Mouse (Mus musculus) adipocyte (in vitro differentiated cells): ENCODE results near the gene Tmem132b.

Experiments
- DNase-seq: peaks from one replicate; pipeline ENCODE4 v3.0.0-alpha.2; 2016; ENCODE audit warnings: low spot score

The Tmem132b gene

DNA sequence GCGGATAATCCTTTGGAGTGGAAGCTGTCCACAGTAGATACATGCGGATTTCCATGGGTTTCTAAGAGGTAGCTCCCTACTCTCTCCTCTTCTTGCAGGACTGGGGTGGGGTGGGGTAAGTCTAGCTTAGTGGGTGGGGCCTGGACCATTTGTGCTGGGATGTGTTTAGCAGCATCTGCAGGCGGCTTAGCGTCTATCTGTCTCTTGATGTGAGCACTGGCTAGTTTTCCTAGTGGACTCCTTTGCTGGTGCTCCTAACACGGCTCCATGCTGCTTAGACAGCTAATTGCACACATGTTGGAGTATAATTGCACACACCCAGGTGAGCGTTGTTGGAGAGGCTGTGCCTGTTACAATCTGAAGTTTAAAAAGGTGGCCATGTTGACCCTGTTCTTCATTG lies 149.3 kb downstream of the Tmem132b start:
- DNase-seq = no peak

GRCm38 (mm10) chr5:125683491-125683890 lies 151.9 kb downstream of the Tmem132b start:
- DNase-seq = no peak

DNA sequence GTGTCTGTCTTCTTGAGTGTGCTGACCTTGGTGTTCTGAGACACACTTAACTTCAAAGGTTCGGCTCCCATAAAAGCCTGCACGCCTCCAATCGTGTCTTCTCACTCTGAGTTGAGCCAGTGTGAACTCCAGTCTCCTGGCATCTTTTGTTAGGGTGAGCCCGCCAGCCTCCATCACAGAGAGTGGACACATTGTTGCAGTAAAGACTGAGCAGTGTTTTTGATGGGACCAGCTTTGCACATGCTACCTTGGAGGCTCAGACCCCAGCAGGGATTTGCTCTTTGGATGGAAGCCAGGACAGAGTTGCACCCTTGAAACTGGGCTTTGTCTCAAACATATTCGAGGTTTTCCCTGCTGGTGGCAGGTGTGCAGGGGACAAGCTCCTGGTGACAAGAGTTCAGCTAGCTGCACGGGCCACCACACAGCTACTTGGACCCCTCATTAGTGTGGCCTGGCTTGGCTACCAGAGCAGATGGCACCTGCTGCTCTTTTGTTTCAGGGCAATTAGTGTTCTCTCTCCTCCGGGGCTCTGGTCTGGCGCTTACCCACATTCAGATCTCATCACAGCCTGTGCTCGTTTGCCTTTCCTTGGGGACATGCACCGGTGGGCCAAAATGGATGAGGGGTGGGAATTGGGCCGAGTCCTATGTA lies 154.2 kb downstream of the Tmem132b start:
- DNase-seq = no peak

GRCm38 (mm10) chr5:125692538-125692937 lies 161.0 kb downstream of the Tmem132b start:
- no peak for DNase-seq

DNA sequence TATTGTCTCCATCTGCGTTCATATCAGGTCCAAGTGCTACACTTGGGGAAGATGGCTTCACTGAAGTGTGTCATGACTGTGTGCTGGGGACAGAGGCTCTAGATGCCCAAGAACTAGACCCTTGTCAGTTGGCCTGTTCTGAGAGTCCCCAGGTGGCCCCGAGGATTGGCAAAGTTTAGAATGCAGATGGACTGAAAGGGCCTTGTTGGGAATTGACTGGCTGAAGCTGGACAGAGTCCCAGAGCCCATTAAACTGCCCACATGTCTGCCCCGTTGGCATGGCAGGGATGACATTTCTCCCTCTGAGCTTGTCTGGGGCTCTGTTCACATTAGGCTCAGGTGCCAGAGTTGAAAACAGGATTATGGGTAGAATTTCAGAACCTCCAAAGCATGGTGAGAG lies 167.8 kb downstream of the Tmem132b start:
- DNase-seq = no peak

- DNase-seq = no peak
Observed at GRCm38 (mm10) chr5:125700234-125700633, 168.7 kb downstream of the Tmem132b start.

GRCm38 (mm10) chr5:125705379-125705778 lies 173.8 kb downstream of the Tmem132b start:
- no peak for DNase-seq

DNA sequence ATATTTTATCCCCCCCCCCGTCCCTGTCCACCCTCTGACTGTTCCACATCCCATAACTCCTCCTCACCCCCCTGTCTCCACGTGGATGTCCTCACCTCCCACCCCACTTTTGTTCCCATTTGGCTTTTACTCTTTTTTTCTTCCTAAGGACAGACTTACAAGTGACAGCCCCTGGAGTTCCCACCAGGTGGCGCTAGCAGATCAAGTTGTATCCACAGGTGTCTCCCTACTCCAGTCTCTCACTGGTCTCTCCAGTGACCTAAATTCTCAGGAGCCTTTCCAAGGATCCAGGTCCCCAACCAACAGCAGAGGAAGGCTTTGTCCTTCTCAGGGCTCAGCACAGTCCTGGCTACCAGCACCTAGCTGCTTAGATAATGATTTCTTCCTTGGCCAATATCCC lies 177.6 kb downstream of the Tmem132b start:
- DNase-seq = peak; percentile 13

DNA sequence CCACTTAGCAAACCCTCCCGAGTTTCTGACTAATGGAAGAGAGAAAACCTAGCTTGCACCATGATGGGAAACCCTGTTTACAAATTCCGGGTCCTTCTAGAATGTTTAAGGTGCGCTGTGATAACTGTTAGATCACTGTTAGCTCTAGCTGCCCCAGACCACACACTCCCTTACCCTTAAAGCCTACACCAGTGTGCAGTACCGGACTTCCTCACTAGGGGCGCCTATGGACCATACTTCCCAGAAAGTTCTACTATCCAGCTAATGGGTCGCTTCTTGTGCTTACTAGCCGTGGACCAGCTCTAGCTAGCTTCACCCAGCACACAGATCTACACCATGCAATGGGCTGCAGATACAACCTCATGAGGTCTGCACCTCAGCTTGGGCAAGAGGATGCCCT lies 195.2 kb downstream of the Tmem132b start:
- no peak for DNase-seq

DNA sequence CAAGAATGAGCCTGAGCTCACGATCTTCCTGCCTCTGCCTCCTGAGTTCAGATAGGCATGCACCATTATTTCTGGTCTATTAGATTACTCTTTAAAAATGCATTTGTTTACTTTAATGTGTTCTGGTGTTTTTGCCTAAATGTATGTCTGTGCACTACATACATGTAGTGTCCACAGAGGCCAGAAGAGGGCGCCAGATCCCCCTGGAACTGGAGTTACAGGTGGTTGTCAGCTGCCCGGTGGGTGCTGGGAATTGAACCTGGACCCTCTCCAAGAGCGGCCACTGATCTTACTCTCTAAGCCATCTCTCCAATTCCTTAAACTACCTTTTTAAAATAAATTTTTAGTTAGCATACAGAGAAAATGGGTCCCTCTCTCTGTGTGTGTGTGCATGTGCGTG lies 195.9 kb downstream of the Tmem132b start:
- no peak for DNase-seq

GRCm38 (mm10) chr5:125727936-125728335 lies 196.4 kb downstream of the Tmem132b start:
- no peak for DNase-seq

- DNase-seq = no peak
Observed at GRCm38 (mm10) chr5:125728521-125728920, 196.9 kb downstream of the Tmem132b start.

DNA sequence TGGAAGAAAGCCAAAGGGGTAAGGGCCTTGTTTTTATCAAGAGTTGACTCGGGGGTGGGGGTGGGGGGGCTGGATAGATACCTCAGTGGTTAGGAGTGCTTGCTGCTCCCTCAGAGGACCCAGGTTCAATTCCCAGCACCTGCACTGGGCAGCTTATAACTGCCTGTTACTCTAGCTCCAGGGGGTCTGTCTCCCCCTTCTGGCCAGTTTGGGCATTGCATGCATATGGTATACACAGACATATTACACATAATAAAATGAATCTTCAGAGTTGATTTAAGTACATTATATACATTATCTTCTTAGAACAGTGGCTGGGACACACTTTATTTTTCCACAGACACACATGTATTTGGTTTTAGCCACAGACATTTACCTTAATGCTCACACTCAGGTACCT lies 202.2 kb downstream of the Tmem132b start:
- DNase-seq = no peak

- DNase-seq = no peak
Observed at GRCm38 (mm10) chr5:125737105-125737504, 205.5 kb downstream of the Tmem132b start.

- DNase-seq = no peak
Observed at GRCm38 (mm10) chr5:125743503-125743902, 211.9 kb downstream of the Tmem132b start.

GRCm38 (mm10) chr5:125745727-125746126 lies 214.2 kb downstream of the Tmem132b start:
- DNase-seq = peak; percentile 2

DNA sequence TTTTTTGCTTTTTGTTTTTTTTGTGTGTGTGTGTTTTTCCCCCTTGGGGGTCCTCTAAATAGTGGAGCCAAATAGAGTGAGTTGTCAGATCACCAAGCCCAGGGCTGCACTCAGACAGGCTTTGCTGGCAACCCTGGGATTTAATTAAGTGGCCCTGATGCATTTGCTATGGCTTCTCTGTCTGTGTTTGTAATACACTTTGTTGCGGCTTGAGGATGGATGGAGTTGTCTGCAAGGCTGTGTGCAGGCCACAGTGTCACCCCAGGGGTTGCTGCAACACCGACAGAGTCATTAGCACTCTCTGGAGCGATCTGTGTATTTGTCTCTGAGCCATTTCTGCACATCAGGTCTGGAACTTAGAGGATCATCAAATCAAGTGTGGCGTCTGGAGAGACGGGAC lies 219.9 kb downstream of the Tmem132b start:
- no peak for DNase-seq

DNA sequence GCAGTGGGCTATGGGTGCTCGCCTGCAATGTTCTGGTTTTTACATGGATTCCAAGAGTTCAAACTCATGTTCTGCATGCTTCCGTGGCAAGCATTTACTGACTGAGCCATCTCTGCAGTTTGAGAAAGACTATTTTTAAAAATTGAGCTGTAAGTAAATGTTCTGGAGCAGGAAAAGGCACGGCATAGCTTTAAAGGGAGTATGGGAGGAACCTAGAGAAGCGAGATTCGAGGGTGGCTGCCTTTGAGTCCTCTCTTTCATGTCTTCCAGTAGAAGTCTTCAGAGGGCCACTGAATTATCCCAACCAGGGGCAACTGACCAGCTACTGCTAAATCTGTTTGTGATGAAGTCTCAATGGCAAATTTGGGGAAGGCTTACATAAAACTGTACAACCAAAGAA lies 221.0 kb downstream of the Tmem132b start:
- no peak for DNase-seq

DNA sequence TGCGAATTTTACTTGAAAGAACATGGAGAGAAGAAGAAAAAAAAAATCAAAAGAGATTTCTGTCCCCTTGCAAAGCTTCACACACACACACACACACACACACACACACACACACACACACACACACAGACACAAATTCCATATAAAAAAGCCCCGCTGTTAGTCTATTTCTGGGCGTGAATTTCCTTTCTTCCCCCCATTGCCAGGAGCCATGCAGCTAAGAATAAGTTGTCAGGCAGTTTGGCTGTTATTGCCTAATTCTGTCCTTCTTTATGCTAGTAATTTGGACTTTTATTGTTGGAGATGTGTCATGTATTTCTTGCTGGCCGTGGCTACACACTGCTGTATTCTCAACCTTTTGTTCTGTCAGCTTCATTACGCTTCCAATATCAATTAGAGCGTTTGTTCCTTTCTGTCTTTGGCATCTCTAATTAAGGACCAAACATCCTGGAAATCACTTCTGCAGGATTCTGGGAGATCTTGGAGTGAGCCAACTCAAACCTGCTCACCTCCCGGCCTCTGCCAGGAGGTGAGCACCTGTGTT lies 225.5 kb downstream of the Tmem132b start:
- DNase-seq = no peak

- DNase-seq = no peak
Observed at GRCm38 (mm10) chr5:125758506-125758905, 226.9 kb downstream of the Tmem132b start.

DNA sequence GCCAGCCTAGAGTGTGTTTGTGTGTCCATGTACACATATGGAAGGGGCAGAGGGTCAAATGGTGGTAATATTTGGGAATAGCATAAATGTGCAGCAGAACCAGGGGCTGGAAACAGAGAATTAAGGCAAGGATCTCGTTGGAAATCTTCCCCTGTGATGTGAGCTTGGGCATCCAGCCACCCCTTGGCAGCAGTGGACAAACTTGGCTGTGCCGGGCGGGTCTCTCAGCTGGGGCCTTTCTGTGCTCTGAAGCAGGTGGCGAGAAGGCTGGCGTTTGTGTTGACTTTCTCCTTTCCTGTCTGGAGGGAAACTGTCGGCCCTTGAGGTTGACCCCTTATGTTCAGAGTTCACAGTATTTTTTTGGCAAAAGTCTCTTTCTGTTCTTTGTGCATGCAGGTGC lies 235.4 kb downstream of the Tmem132b start:
- no peak for DNase-seq

DNA sequence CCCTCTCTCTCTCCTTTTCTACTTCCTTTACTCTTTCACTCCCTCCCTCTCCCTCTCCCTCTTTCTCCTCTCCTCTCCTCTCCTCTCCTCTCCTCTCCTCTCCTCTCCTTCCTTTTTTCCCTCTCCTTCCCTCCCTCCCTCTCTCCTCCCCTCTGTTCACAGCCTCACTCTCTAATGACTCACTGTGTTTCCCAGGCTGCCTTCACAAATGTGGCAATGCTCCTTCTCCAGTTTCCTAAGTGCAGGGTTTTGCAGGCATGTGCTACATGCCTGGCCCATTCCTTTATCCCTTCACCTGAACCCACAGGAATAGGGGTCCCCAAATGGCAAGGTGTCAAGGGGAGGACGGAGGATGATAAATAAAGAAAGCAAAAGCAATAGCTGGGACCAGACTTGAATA lies 236.4 kb downstream of the Tmem132b start:
- DNase-seq = no peak

DNA sequence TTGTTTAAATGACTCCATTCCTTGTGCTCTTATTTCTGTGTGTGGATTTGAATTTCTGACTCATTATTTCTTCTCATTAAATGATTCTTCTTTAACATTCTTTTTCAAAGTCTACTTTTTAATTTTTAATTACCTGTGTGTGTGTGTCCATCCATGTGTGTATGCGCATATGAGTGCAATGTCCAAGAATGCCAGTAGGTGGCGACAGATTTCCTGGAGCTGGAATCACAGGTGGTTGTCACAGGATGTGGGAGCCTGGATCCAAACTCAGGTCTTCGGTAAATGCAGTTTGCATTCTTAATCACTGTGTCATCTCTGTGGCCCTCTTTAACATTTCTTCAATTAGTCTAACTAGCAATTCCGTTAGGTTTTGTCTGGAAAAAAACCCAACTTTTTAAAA lies 240.7 kb downstream of the Tmem132b start:
- no peak for DNase-seq

DNA sequence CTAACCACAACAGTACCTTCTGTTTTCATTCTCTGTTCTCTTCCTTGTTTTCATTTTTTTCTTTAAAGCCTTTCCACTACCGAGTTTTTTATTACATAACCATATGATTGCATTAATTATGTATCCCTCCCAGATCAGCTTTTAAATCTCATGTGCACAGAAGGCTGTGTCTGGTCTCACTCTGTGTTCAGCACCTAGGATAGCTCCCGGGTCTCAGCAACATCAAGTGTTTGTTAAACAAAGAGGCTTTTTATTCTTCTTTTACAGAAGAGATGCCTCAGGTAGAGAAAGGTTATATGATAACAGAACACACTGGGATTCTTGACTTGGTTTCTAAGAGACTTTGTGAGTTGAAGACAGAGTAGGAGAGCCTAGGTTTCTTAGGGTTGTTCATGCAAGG lies 241.2 kb downstream of the Tmem132b start:
- peak; percentile 2 for DNase-seq
